Mouse (Mus musculus) embryonic fibroblast, embryonic 13.5 days (primary cell): ENCODE measurements around the gene Mrpl28.

Experiments used
- CTCF ChIP-seq: IDR thresholded peaks from 2 replicates; pipeline ENCODE4 v1.5.1; 2011; ENCODE audit warnings: mild to moderate bottlenecking, control low read depth, low read length, moderate library complexity, borderline replicate concordance; ENCODE audit not compliant: insufficient read depth
- POLR2A ChIP-seq: IDR thresholded peaks from 2 replicates; pipeline ENCODE4 v1.6.1; 2011; ENCODE audit warnings: low read depth, mild to moderate bottlenecking, control low read depth, low read length, moderate library complexity

- TF ChIP-seq CTCF = no peak
- peak; percentile 89 for TF ChIP-seq POLR2A
These were observed 28.1 kb upstream of the Mrpl28 start, which contains the start of gene Nme4 for GRCm38 (mm10) chr17:26095121-26095740.
